Comparison of ENCODE assay signal across 8 mouse cellular contexts in genomic region chr1:34011821-34012271, GRCm38 (mm10).
DNase-seq lines count a peak whose midpoint lies in the region; ATAC-seq and TF ChIP-seq lines count a peak whose summit lies in the region.

No protein-coding gene starts in this region.

- H3K36me3 ChIP-seq in lung, embryonic 14.5 days (ENCODE audit: insufficient read depth), result no peaks in the 10 kb centered on the region
- H3K36me3 ChIP-seq in forebrain, embryonic 16.5 days (ENCODE audit: control insufficient read depth, insufficient read depth), result no peaks in the 10 kb centered on the region

- H3K9ac ChIP-seq in lung, embryonic 14.5 days, result peak overlapping the region; percentile 65
- H3K9ac ChIP-seq in forebrain, embryonic 16.5 days (replicated peaks; ENCODE audit: low read depth, low read length), result peak overlapping the region; percentile 94

- no peak for DNase-seq in lung, embryonic 14.5 days
- no peak for DNase-seq in lung, postnatal 36 days
- peak; percentile 17 to 29 for DNase-seq in adrenal gland, postnatal 36 days
- peak; percentile 8 for DNase-seq in kidney, postnatal 14 days
- DNase-seq in naive thymus-derived CD4-positive, alpha-beta T cell, adult 2 months (ENCODE audit: low read depth), result peak; percentile 6
- DNase-seq in layer of hippocampus, adult 8-10 months (ENCODE audit: low spot score in 2 of 2), result no peak

- under 1% methylated on average over 16 of the region's 16 CpGs for WGBS in lung, embryonic 14.5 days
- 2% methylated on average over 16 of the region's 16 CpGs for WGBS in forebrain, embryonic 16.5 days

- H3K4me3 ChIP-seq in lung, embryonic 14.5 days (ENCODE audit: low read depth, low read length), result peak overlapping the region; percentile 68
- H3K4me3 ChIP-seq in forebrain, embryonic 16.5 days (replicated peaks; ENCODE audit: low read length), result peak overlapping the region; percentile 85

- H3K27me3 ChIP-seq in lung, embryonic 14.5 days (ENCODE audit: insufficient read depth, low read length), result peaks cover 5% of the 10 kb centered on the region
- H3K27me3 ChIP-seq in forebrain, embryonic 16.5 days (replicated peaks; ENCODE audit: control insufficient read depth, insufficient read depth, low read length), result no peaks in the 10 kb centered on the region

- peak; percentile 73 for ATAC-seq in lung, embryonic 14.5 days (ENCODE audit: insufficient read depth)
- peak; percentile 66 for ATAC-seq in forebrain, embryonic 16.5 days
- ATAC-seq in activated CD4-positive, CD25-positive, alpha-beta regulatory T cell, adult 4 months, result no peak

- TF ChIP-seq CTCF in lung, embryonic 14.5 days (IDR thresholded peaks at IDR 0.05; ENCODE audit: low read depth), result no peak

- peak overlapping the region; percentile 98 for H3K4me2 ChIP-seq in lung, embryonic 14.5 days
- H3K4me2 ChIP-seq in forebrain, embryonic 16.5 days (ENCODE audit: low read length), result peak overlapping the region; percentile 96

- no peak overlapping the region; the same call in 1 of the 2 replicates for H3K27ac ChIP-seq in lung, embryonic 14.5 days (ENCODE audit: low read depth)
- peak overlapping the region; percentile 10; the same call in 1 of the 2 replicates for H3K27ac ChIP-seq in forebrain, embryonic 16.5 days (ENCODE audit: low read length)

- H3K9me3 ChIP-seq in lung, embryonic 14.5 days (ENCODE audit: low read depth, low read length), result no peaks in the 10 kb centered on the region
- no peaks in the 10 kb centered on the region for H3K9me3 ChIP-seq in forebrain, embryonic 16.5 days (ENCODE audit: control insufficient read depth, low read length)

- no peaks in the 10 kb centered on the region for H3K4me1 ChIP-seq in lung, embryonic 14.5 days (ENCODE audit: insufficient read depth)
- peaks cover 24% of the 10 kb centered on the region for H3K4me1 ChIP-seq in forebrain, embryonic 16.5 days (replicated peaks; ENCODE audit: control insufficient read depth, insufficient read depth, low read length)

Comparison
In these comparisons a context has a peak if more than half of its experiments do, and no peak if none do; other contexts are left out.
1. DNase-seq: peak in adrenal gland, postnatal 36 days (2 of 2), kidney, postnatal 14 days (single experiment) and naive thymus-derived CD4-positive, alpha-beta T cell, adult 2 months (single experiment); none in lung, embryonic 14.5 days (single experiment), lung, postnatal 36 days (single experiment) and layer of hippocampus, adult 8-10 months (0 of 2).